Mouse (Mus musculus): ENCODE data around the gene Grem2.
A peak's percentile ranks its signal among the peaks of the same experiment; 100 is the strongest.

Grem2 gene

GRCm38 (mm10) chr1:174921298-174921955 lies at the start of gene Grem2:
Gene Grem2, minus strand, starts transcription at chr1:174921819.
- DNase-seq (ENCODE audit: low spot score), result peak; percentile 48

- no peak for DNase-seq (ENCODE audit: low spot score)
These were observed 38.2 kb upstream of the Grem2 start for GRCm38 (mm10) chr1:174959837-174960236.

GRCm38 (mm10) chr1:174931003-174931619 lies 9.5 kb upstream of the Grem2 start:
- DNase-seq (ENCODE audit: low spot score), result no peak

- no peak for DNase-seq (ENCODE audit: low spot score)
These were observed 8.0 kb upstream of the Grem2 start for GRCm38 (mm10) chr1:174929459-174930181.

GRCm38 (mm10) chr1:174918949-174919348 lies 2.7 kb downstream of the Grem2 start:
- DNase-seq (ENCODE audit: low spot score), result no peak

- no peak for DNase-seq (ENCODE audit: low spot score)
These were observed 3.3 kb downstream of the Grem2 start for GRCm38 (mm10) chr1:174918236-174918870.

- no peak for DNase-seq (ENCODE audit: low spot score)
These were observed 11.8 kb downstream of the Grem2 start for GRCm38 (mm10) chr1:174909834-174910233.

GRCm38 (mm10) chr1:174908232-174908631 lies 13.4 kb downstream of the Grem2 start:
- no peak for DNase-seq (ENCODE audit: low spot score)

GRCm38 (mm10) chr1:174907637-174908036 lies 14.0 kb downstream of the Grem2 start:
- DNase-seq (ENCODE audit: low spot score), result no peak

- no peak for DNase-seq (ENCODE audit: low spot score)
These were observed 18.9 kb downstream of the Grem2 start for GRCm38 (mm10) chr1:174902755-174903154.

- DNase-seq (ENCODE audit: low spot score), result no peak
These were observed 29.1 kb downstream of the Grem2 start for GRCm38 (mm10) chr1:174892471-174892870.

GRCm38 (mm10) chr1:174888684-174889405 lies 32.8 kb downstream of the Grem2 start:
- no peak for DNase-seq (ENCODE audit: low spot score)

- DNase-seq (ENCODE audit: low spot score), result no peak
These were observed 33.5 kb downstream of the Grem2 start for GRCm38 (mm10) chr1:174888073-174888472.

GRCm38 (mm10) chr1:174882496-174882895 lies 39.1 kb downstream of the Grem2 start:
- DNase-seq (ENCODE audit: low spot score), result no peak

- no peak for DNase-seq (ENCODE audit: low spot score)
These were observed 46.4 kb downstream of the Grem2 start for GRCm38 (mm10) chr1:174875173-174875572.

GRCm38 (mm10) chr1:174860407-174861118 lies 61.1 kb downstream of the Grem2 start:
- no peak for DNase-seq (ENCODE audit: low spot score)

GRCm38 (mm10) chr1:174856188-174856587 lies 65.4 kb downstream of the Grem2 start:
- DNase-seq (ENCODE audit: low spot score), result no peak

GRCm38 (mm10) chr1:174844786-174845185 lies 76.8 kb downstream of the Grem2 start:
- no peak for DNase-seq (ENCODE audit: low spot score)

GRCm38 (mm10) chr1:174836861-174837260 lies 84.8 kb downstream of the Grem2 start:
- no peak for DNase-seq (ENCODE audit: low spot score)

- DNase-seq (ENCODE audit: low spot score), result no peak
These were observed 95.1 kb downstream of the Grem2 start for GRCm38 (mm10) chr1:174826562-174826961.

GRCm38 (mm10) chr1:174811846-174812245 lies 109.8 kb downstream of the Grem2 start:
- no peak for DNase-seq (ENCODE audit: low spot score)

Data from layer of hippocampus, adult 11-12 months (tissue).